Mouse (Mus musculus): ENCODE measurements at regions not wholly inside any gene's neighbourhood (a gene's known extent, or its start where the extent isn't known, plus 50 kb on each side); places are given as distances from the start of the nearest gene placed in this dataset. TPM values are rescaled to one million over a fixed set of nuclear protein-coding genes. Genes with fewer than 3 reads are reported as not detected.

Small RNA genes in the stretch of these regions (microRNA-seq; reads per million reads assigned to microRNA genes)
- gene Mir6351, result not detected
